Mouse (Mus musculus): ENCODE results near the gene Trub2.
"Not testable (repeated sequence)": the region's sequence is repeated elsewhere in the genome, so short reads cannot be mapped to it uniquely, and the experiment has no call there.

Gene Trub2

GRCm38 (mm10) chr2:29787937-29788681 is at the start of gene Trub2:
Gene Trub2, minus strand, starts transcription at chr2:29788502.
- peak; percentile 83 to 89 for DNase-seq (ENCODE audit: low spot score in 2 of 2)

DNA sequence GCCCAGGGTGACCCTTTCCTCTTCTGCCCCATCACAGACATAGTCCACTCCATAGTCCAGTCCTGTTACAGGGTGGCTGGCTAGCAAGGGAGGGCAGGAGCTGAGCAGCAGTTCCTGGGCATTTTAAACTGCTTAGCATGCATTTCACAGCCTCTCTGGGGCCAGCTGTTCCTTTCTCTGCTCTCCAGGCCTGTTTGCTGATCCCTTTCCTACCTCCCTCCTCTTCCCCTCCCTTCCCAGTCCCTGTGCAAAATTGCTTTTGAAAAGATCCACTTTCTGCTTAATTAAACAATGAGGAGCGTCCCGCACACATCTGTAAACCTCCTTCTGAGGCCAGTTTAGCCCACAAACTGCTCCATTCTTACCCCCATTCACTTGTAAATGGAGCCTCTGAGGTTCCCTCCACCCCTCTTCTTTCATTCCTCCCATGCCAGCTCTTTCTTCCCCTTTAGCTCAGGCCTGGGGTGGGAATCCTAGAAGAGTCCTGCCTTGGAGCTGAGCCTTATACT is 47.1 kb upstream of the Trub2 start:
- DNase-seq (ENCODE audit: low spot score in 2 of 2) = no peak

DNA sequence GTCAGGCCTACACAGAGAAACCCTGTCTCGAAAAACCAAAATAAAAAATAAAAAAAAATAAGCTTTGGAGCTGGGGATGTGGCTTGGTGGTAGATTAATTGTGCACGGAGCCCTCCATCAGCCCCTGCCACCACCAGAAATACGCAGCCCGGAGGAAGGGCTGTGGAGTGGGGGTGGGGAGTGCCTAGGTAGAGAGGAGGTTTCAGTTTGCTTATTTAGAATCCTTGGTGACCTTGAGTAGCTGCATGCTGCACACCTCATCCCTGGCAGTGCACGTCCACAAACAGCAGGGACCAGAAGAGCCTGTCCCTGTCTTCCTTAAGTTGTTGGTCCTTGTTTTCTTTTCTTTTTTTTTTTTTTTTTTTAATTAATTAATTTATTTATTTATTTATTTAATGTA is 45.5 kb upstream of the Trub2 start:
- no peak for DNase-seq (ENCODE audit: low spot score in 2 of 2)

GRCm38 (mm10) chr2:29831106-29831505 is 42.8 kb upstream of the Trub2 start:
- no peak for DNase-seq (ENCODE audit: low spot score in 2 of 2)

DNA sequence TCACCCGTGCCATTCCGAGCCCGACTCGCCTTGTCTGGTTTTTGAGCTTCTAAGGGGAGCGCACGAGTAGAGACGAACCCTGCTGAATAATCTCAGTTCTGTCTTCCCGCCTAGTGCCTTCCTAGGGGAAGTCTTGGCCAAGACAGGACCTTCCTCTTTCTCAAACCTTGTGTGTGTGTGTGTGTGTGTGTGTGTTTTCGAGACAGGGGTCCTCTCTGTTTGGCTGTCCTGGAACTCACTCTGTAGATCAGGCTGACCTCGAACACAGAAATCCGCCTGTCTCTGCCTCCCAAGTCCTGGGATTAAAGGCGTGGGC is 39.4 kb upstream of the Trub2 start:
- DNase-seq (ENCODE audit: low spot score in 2 of 2) = no peak

DNA sequence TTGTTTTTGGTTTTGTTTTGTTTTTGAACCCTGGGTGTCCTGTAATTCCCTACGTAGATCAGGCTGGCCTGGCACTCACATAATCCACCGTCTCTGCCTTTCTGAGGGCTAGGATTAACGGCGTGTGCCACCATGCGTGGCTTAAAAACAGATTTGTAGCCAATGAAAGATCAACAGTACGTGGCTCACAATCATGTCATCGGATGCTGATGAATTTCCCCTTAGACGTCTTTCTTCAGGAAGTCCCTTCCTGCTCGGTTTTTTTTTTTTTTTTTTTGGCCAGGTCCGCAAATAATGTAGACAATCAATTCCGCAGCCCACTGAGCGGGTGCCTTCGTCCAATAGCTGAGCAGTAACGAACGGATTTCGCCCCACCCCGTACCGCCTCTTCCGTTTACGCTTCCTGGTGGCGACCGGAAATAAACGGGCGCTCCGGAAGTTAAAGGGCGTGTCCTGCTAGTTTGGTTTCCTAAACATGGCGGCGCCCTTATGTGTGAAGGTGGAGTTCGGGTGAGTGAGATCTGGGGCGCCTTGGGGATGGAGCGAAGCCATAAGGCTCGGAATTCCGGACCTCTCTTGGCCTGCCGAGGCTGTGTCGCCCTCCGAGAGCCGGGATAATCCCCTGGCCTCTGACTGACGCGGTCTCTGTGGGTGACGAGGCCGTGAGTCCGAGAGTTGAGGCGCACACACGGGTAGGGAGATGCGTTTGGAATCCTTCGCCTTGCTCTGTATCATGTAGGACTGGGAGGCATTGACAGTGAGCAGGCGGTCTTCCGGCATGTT is 38.8 kb upstream of the Trub2 start:
- peak; percentile 92 to 93 for DNase-seq (ENCODE audit: low spot score in 2 of 2)

DNA sequence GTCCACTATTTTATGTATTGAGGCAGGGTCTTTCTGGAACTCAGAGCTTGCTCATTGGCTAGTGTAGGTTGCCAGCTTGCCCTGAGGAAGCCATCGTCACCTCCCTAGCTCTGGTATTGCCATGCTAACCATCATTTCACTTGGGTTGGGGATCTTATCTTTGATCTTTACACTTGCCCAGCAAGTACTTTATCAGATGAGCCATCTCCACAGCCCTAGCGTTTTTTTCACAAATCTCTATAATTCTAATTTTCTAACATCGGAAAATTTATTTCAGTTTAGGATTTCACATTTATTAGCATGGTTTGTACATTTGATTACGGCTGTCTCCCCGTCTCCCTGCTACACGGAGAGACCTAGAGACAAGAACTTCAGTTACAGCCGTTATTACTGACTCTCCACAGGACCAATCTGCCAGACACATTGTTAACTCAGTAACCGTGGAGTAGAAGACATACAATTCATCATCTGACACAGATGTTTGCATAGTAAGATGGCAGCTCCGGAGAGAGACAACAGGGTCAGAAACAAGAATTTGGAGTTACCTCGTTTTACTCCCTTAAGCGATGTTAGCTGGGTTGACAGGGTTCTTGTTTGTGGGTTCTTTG is 38.1 kb upstream of the Trub2 start:
- no peak for DNase-seq (ENCODE audit: low spot score in 2 of 2)

DNA sequence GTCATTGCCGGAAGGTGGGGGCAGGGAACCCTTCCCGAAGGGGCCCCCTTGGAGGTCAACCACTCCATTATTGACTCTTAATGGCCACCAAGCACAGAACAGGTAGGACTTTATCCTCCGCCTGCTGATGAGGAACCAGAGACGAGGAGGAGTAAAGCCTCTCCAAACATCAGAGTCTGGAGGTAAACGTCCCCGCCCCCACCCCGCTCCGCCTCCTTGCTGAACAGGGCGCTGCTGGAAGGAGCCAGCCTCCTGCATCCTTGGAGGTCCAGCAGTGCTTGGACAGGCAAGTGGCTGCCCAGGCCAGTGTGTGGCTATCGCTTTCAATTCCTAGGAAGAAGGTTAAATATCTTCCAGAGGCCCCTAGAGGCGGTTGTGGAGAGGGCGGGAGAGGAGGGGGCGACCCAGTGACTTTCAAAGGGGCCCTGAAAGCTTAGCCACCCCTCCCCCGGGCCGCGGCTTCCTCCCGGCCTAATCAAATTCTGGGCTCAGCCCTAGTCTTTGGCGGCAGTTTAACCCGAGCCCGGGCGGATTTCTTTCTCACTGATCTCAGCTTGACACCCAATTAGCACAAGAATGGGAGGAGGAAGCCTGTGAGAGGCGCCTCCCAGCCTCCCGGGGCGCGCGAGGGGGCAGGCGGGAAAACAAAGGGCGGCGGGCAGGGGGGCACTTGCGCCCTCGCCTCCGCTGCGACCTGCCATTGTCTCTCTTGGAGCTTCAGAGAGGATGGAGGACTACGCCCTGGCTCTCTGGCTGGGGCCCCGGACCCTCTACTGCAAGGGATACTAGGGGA is 31.9 kb upstream of the Trub2 start, which contains the start of gene Urm1:
Urm1 (plus strand) TSS at position 51 of the 793 bp plus-strand sequence.
- DNase-seq (ENCODE audit: low spot score in 2 of 2) = peak; percentile 59 to 79

GRCm38 (mm10) chr2:29819363-29819762 is 31.1 kb upstream of the Trub2 start:
- peak in 1 of 2 experiments; percentile 53 for DNase-seq (ENCODE audit: low spot score in 2 of 2)

GRCm38 (mm10) chr2:29817426-29818232 is 29.3 kb upstream of the Trub2 start:
- DNase-seq (ENCODE audit: low spot score in 2 of 2) = peak; percentile 77 to 92

DNA sequence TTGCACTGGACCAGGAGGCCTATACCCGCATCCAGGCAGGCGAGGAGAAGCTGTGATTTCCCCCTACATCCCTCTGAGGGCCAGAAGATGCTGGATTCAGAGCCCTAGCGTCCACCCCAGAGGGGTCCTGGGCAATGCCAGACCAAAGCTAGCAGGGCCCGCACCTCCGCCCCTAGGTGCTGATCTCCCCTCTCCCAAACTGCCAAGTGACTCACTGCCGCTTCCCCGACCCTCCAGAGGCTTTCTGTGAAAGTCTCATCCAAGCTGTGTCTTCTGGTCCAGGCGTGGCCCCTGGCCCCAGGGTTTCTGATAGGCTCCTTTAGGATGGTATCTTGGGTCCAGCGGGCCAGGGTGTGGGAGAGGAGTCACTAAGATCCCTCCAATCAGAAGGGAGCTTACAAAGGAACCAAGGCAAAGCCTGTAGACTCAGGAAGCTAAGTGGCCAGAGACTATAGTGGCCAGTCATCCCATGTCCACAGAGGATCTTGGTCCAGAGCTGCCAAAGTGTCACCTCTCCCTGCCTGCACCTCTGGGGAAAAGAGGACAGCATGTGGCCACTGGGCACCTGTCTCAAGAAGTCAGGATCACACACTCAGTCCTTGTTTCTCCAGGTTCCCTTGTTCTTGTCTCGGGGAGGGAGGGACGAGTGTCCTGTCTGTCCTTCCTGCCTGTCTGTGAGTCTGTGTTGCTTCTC is 27.5 kb upstream of the Trub2 start:
- peak in 1 of 2 experiments; percentile 59 for DNase-seq (ENCODE audit: low spot score in 2 of 2)

- DNase-seq (ENCODE audit: low spot score in 2 of 2) = peak in 1 of 2 experiments; percentile 40
Measured at GRCm38 (mm10) chr2:29803400-29803831, 15.1 kb upstream of the Trub2 start.

DNA sequence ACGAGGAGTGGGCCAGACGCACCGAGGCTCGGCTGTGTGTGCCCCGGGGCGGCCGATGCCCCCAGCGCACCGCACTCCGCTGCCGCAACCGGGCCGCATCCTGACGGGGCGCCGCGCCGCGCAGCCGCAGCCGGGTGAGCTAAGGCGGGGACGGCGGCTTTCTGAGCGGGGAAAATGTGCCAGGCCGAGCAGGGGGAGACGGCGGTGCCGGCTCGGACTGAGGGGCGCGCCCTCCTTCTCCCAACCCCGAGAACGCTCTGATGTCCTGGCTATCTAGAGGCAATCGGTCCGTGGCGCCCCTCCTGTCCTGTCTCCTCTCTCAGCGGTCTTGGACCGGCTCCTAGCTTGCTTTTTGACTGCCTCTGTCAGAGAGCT is 14.5 kb upstream of the Trub2 start:
- no peak for DNase-seq (ENCODE audit: low spot score in 2 of 2)

GRCm38 (mm10) chr2:29802075-29802826 is 13.9 kb upstream of the Trub2 start, which contains the start of gene Slc27a4:
Gene Slc27a4, plus strand, starts transcription at chr2:29802634.
- peak; percentile 94 to 98 for DNase-seq (ENCODE audit: low spot score in 2 of 2)

- DNase-seq (ENCODE audit: low spot score in 2 of 2) = no peak
Measured at GRCm38 (mm10) chr2:29792772-29793487, 4.6 kb upstream of the Trub2 start.

GRCm38 (mm10) chr2:29787104-29787917 is 991 bp downstream of the Trub2 start, which contains the start of gene Coq4:
Gene Coq4, plus strand, starts transcription at chr2:29787493.
- peak; percentile 86 to 91 for DNase-seq (ENCODE audit: low spot score in 2 of 2)

DNA sequence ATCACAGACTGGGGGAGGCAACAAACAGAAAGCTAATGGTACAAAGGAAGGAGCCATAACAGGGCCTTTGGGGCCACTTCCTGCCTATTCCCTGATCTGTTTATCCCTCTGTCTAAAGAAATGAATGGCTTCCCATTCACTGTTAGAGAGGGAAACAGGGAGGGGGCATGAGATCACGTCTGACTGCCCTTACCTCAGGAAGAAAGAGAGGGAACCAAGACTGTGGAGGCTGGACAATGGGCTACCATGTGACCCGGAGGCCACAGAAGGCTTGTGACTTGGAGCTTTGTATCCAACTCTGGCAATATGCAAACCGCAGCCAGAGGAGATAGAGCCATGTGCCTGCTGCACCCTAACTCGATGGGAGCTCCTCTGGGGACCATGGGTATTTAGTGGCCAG is 4.0 kb downstream of the Trub2 start:
- no peak for DNase-seq (ENCODE audit: low spot score in 2 of 2)

GRCm38 (mm10) chr2:29781256-29781655 is 7.0 kb downstream of the Trub2 start:
- DNase-seq (ENCODE audit: low spot score in 2 of 2) = not testable (repeated sequence)
